Mouse (Mus musculus): ENCODE data around the gene Msh2. TPM values are rescaled to one million over a fixed set of nuclear protein-coding genes. Genes with fewer than 3 reads are reported as not detected.

Gene Msh2
- polyA plus RNA-seq, 1 experiment from 2014 or later = 57.5 TPM

DNA sequence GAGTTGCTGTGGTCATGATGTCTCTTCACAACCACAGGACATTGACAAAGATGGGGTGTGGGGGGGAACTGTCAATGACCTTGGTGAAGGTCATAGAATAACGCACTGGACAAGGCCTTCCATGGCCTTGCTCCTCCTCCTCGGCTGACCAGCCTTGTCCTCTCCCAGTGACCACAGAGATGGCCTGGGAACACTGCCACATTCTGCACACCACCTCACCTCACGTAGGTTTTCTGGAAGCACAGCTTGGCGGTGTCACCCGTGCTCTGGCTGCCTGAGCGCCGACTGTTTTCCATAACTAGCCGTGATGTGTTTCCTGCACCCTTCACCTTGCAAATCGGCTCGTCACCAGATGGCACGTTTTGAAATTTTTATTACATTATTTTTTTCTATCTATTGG, 92.9 kb downstream of the Msh2 start:
- H3K36me3 ChIP-seq (ENCODE audit: control insufficient read depth, insufficient read depth, low read length) = no peaks in the 10 kb centered on the region
- H3K9me3 ChIP-seq (ENCODE audit: control insufficient read depth, low read depth, low read length) = no peaks in the 10 kb centered on the region
- H3K4me2 ChIP-seq (replicated peaks; ENCODE audit: low read depth, low read length) = no peak overlapping the region
- ATAC-seq (ENCODE audit: insufficient number of reproducible peaks, insufficient read depth, low FRiP score, low read depth) = no peak
- no peak overlapping the region for H3K27ac ChIP-seq (ENCODE audit: low read length)
- no peak overlapping the region for H3K9ac ChIP-seq (replicated peaks; ENCODE audit: low read depth, low read length)
- no peaks in the 10 kb centered on the region for H3K27me3 ChIP-seq (ENCODE audit: control insufficient read depth, insufficient read depth, low read length)
- no peak overlapping the region for H3K4me3 ChIP-seq (ENCODE audit: low read depth, low read length)
- no peaks in the 10 kb centered on the region for H3K4me1 ChIP-seq (ENCODE audit: control insufficient read depth, insufficient read depth, low read length)
- WGBS = 93% methylated on average over 11 of the region's 11 CpGs

DNA sequence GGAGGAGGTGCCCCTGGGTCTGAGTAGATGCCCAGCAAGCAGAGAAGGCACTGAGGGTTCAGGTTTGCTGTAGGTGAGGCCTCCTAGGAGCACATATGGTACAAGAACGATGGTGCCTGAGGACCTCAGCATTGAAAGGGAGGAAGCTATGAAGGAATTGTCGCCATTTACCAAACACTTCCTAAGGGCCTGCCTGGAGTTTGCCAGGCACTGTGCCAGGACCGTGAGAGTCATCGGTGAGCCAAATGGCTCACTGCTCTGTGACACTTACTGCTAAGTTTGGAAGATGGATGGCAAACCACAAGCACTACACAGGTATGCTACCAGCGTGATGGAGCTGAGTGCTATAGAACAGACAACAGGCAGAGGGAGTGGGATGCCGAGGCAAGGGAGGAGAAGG, 94.8 kb downstream of the Msh2 start:
- Histone ChIP-seq H3K9me3 (ENCODE audit: control insufficient read depth, low read depth, low read length) (no peaks in the 10 kb centered on the region), H3K4me1 (ENCODE audit: control insufficient read depth, insufficient read depth, low read length) (no peaks in the 10 kb centered on the region), H3K27ac (ENCODE audit: low read length) (no peak overlapping the region), H3K4me3 (ENCODE audit: low read depth, low read length) (no peak overlapping the region), H3K4me2 (replicated peaks; ENCODE audit: low read depth, low read length) (no peak overlapping the region), H3K9ac (replicated peaks; ENCODE audit: low read depth, low read length) (no peak overlapping the region), H3K27me3 (ENCODE audit: control insufficient read depth, insufficient read depth, low read length) (no peaks in the 10 kb centered on the region), H3K36me3 (ENCODE audit: control insufficient read depth, insufficient read depth, low read length) (no peaks in the 10 kb centered on the region)
- ATAC-seq (ENCODE audit: insufficient number of reproducible peaks, insufficient read depth, low FRiP score, low read depth) = 0 out of 2 replicates have a peak, but pooled peaks have one; percentile 23
- 79% methylated on average over 6 of the region's 6 CpGs for WGBS

GRCm38 (mm10) chr17:87770766-87771165, 98.6 kb downstream of the Msh2 start:
- H3K27me3 ChIP-seq (ENCODE audit: control insufficient read depth, insufficient read depth, low read length) = no peaks in the 10 kb centered on the region
- 47% methylated on average over 5 of the region's 5 CpGs for WGBS
- H3K9ac ChIP-seq (replicated peaks; ENCODE audit: low read depth, low read length) = no peak overlapping the region
- no peak overlapping the region for H3K4me2 ChIP-seq (replicated peaks; ENCODE audit: low read depth, low read length)
- no peak overlapping the region for H3K4me3 ChIP-seq (ENCODE audit: low read depth, low read length)
- H3K36me3 ChIP-seq (ENCODE audit: control insufficient read depth, insufficient read depth, low read length) = no peaks in the 10 kb centered on the region
- H3K4me1 ChIP-seq (ENCODE audit: control insufficient read depth, insufficient read depth, low read length) = no peaks in the 10 kb centered on the region
- no peak overlapping the region for H3K27ac ChIP-seq (ENCODE audit: low read length)
- H3K9me3 ChIP-seq (ENCODE audit: control insufficient read depth, low read depth, low read length) = no peaks in the 10 kb centered on the region
- no peak for ATAC-seq (ENCODE audit: insufficient number of reproducible peaks, insufficient read depth, low FRiP score, low read depth)

DNA sequence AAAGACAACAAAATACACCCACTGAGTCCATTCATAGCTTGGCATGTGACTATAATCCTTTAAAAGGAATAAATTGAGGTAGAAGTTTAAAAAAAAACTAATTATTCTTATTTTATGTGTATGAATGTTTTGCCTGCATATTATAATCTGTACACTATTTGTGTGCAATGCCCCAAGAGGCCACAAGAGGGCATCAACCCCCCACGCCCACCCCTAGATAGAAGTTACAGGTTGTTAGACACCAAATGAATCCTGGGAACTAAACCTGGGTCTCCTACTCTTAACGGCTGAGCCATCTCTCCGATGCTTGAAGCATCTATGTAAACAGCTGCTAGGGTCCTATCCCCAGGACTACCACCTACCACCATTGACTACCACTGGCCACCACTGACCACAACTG, 101.0 kb downstream of the Msh2 start:
- Histone ChIP-seq H3K4me3 (ENCODE audit: low read depth, low read length) (no peak overlapping the region), H3K4me1 (ENCODE audit: control insufficient read depth, insufficient read depth, low read length) (no peaks in the 10 kb centered on the region), H3K9me3 (ENCODE audit: control insufficient read depth, low read depth, low read length) (no peaks in the 10 kb centered on the region), H3K36me3 (ENCODE audit: control insufficient read depth, insufficient read depth, low read length) (no peaks in the 10 kb centered on the region), H3K4me2 (replicated peaks; ENCODE audit: low read depth, low read length) (no peak overlapping the region), H3K9ac (replicated peaks; ENCODE audit: low read depth, low read length) (no peak overlapping the region), H3K27ac (ENCODE audit: low read length) (no peak overlapping the region), H3K27me3 (ENCODE audit: control insufficient read depth, insufficient read depth, low read length) (no peaks in the 10 kb centered on the region)
- 80% methylated on average over 3 of the region's 3 CpGs for WGBS
- no peak for ATAC-seq (ENCODE audit: insufficient number of reproducible peaks, insufficient read depth, low FRiP score, low read depth)

Other genes with a start within 250 kb of the Msh2 start
- not detected in 2 replicates for gene Stpg4, start 244.6 kb upstream of the Msh2 start, polyA plus RNA-seq (2014; fragmentation: Nextera tagmentation; extraction: Ambion mirVana)
- 951 and 1,023 TPM in 2 replicates for gene Calm2, start 225.4 kb upstream of the Msh2 start, polyA plus RNA-seq (2014; fragmentation: Nextera tagmentation; extraction: Ambion mirVana)
- 404 and 425 TPM in 2 replicates for gene Epcam, start 36.4 kb upstream of the Msh2 start, polyA plus RNA-seq (2014; fragmentation: Nextera tagmentation; extraction: Ambion mirVana)
- gene Kcnk12, start 125.7 kb downstream of the Msh2 start, polyA plus RNA-seq (2014; fragmentation: Nextera tagmentation; extraction: Ambion mirVana) = not detected in 2 replicates
- not detected in 2 replicates for gene Rpl36-ps4, start 248.6 kb downstream of the Msh2 start, polyA plus RNA-seq (2014; fragmentation: Nextera tagmentation; extraction: Ambion mirVana)

All from stomach, embryonic 14.5 days (tissue).